Mouse (Mus musculus): ENCODE measurements around the gene Dennd1b.

GRCm38 (mm10) chr1:139179707-139180106 is 216.5 kb downstream of the Dennd1b start:
- TF ChIP-seq EP300 (IDR thresholded peaks at IDR 0.05) = no peak
- no peak for TF ChIP-seq CTCF (IDR thresholded peaks at IDR 0.05)
